Mouse (Mus musculus): Measurements from ENCODE around the gene Sept11. TPM values are rescaled to one million over a fixed set of nuclear protein-coding genes. Genes with fewer than 3 reads are reported as not detected.

Gene Sept11
- polyA plus RNA-seq, 1 experiment: 102 TPM

DNA sequence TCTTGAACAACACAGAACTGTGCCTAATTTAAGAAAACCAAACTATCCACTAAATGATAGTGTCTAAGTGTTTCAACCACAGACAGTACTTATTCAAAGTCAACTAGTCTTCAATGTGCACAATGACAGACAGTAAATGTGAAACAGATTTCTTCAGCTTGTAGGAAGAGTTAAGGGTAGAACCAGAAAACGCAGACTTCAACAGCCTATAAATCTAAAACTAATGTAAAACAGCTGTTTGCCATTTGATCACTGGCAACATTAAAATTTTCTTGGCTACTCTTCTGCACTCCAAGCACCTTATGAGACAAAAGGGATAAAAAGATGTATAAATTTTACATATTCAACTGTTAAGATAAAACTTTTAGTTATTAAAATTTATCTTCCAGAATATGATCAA, 107.9 kb downstream of the Sept11 start:
- Histone ChIP-seq H3K4me3 (ENCODE audit: insufficient read depth, poor library complexity, severe bottlenecking) (no peak overlapping the region), H3ac (ENCODE audit: control insufficient read depth, insufficient read length, low read depth) (no peak overlapping the region), H3K27me3 (ENCODE audit: control insufficient read depth, insufficient read depth, insufficient read length) (no peaks in the 10 kb centered on the region), H3K79me2 (ENCODE audit: control insufficient read depth, insufficient read depth) (peaks cover 47% of the 10 kb centered on the region), H3K79me3 (ENCODE audit: low read depth) (peaks cover 36% of the 10 kb centered on the region), H3K36me3 (ENCODE audit: control insufficient read depth, insufficient read depth) (peaks cover 49% of the 10 kb centered on the region)
- no peak for TF ChIP-seq CTCF (IDR thresholded peaks at IDR 0.05; ENCODE audit: control insufficient read depth, insufficient read depth, insufficient read length)
- TF ChIP-seq USF1 (IDR thresholded peaks at IDR 0.05; ENCODE audit: low read depth): no peak

DNA sequence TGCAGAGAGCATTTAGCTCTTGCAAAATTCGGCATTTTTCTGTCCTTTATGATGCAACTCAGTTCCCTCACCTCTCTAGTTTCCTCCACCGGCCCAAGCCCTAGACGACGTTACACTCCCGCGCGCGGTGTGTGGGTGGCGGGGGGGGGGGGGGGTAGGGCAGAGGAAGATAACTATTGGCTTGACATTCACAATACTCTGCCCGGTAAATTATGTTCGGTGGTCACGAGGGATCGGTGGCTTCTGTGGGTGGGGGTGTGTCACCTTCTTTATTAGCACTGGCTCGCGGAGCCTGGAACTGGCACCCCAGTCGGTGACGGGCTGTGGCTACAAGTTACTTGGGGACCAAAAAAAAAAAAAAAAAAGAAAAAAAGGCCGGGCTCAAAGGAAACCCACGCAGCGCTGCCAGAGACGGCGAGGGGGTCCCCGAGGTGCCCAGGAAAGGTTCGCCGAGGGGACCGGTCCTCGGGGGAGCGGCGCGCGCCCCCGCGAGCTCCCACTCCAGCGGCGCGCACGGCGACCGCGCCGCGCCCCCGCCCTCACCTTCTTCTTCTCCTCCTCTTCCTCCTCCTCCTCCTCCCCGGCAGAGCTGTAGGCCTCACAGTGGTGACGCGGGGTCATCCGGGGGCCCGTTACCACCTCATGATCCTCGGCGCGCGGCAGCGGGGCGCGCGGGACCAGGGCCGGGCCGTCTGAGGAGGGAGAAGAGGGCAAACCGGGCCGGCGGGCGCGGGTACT, 112.3 kb downstream of the Sept11 start:
- peak overlapping the region; percentile 63 for H3K4me3 ChIP-seq (ENCODE audit: insufficient read depth, poor library complexity, severe bottlenecking)
- peak overlapping the region; percentile 55 for H3ac ChIP-seq (ENCODE audit: control insufficient read depth, insufficient read length, low read depth)
- H3K79me2 ChIP-seq (ENCODE audit: control insufficient read depth, insufficient read depth): peaks cover 34% of the 10 kb centered on the region
- peaks cover 14% of the 10 kb centered on the region for H3K36me3 ChIP-seq (ENCODE audit: control insufficient read depth, insufficient read depth)
- peaks cover 28% of the 10 kb centered on the region for H3K79me3 ChIP-seq (ENCODE audit: low read depth)
- no peaks in the 10 kb centered on the region for H3K27me3 ChIP-seq (ENCODE audit: control insufficient read depth, insufficient read depth, insufficient read length)
- TF ChIP-seq CEBPB (IDR thresholded peaks at IDR 0.05; ENCODE audit: low read depth) (peak; percentile 15), FOSL1 (IDR thresholded peaks at IDR 0.05; ENCODE audit: insufficient read depth, low read length, poor library complexity, severe bottlenecking) (no peak)

- Histone ChIP-seq H3K79me2 (ENCODE audit: control insufficient read depth, insufficient read depth) (peaks cover 34% of the 10 kb centered on the region), H3K79me3 (ENCODE audit: low read depth) (peaks cover 25% of the 10 kb centered on the region), H3K27me3 (ENCODE audit: control insufficient read depth, insufficient read depth, insufficient read length) (no peaks in the 10 kb centered on the region), H3K4me3 (ENCODE audit: insufficient read depth, poor library complexity, severe bottlenecking) (peak within 1 kb of the TSS; percentile 63), H3ac (ENCODE audit: control insufficient read depth, insufficient read length, low read depth) (peak within 1 kb of the TSS; percentile 55), H3K36me3 (ENCODE audit: control insufficient read depth, insufficient read depth) (peaks cover 6% of the 10 kb centered on the region)
- TF ChIP-seq MYOD1 (IDR thresholded peaks at IDR 0.05; ENCODE audit: control insufficient read depth, insufficient read length, low read depth) (no peak), MAX (IDR thresholded peaks at IDR 0.05) (peak; percentile 76)
These were observed 113.1 kb downstream of the Sept11 start, which contains the start of the genes Ccni and 2010109A12Rik for GRCm38 (mm10) chr5:93206109-93207005. TSS of gene Ccni (minus strand) at chr5:93206495. TSS of gene 2010109A12Rik (plus strand) at chr5:93206518.

DNA sequence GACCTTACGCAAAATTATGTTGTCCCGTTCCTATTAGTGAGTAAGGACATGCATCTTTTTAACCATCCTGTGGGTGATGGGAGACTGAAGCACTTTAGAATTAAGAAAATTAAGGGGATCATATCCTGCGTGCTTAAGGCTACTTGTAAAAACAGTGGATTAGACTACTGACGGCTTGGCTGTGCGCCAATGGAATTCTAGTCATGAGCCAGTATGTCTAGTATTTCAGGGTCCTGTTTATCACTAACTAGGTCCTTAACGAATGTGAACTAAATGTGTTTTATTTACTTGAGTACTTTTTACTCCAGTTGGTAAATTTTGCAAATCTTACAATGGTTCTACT, 113.7 kb downstream of the Sept11 start:
- Histone ChIP-seq H3K27me3 (ENCODE audit: control insufficient read depth, insufficient read depth, insufficient read length) (no peaks in the 10 kb centered on the region), H3ac (ENCODE audit: control insufficient read depth, insufficient read length, low read depth) (peak overlapping the region; percentile 20), H3K4me3 (ENCODE audit: insufficient read depth, poor library complexity, severe bottlenecking) (peak overlapping the region; percentile 63), H3K79me3 (ENCODE audit: low read depth) (peaks cover 25% of the 10 kb centered on the region), H3K79me2 (ENCODE audit: control insufficient read depth, insufficient read depth) (peaks cover 34% of the 10 kb centered on the region), H3K36me3 (ENCODE audit: control insufficient read depth, insufficient read depth) (peaks cover under 1% of the 10 kb centered on the region)
- TF ChIP-seq CTCF (IDR thresholded peaks at IDR 0.05; ENCODE audit: control insufficient read depth, insufficient read depth, insufficient read length): no peak

GRCm38 (mm10) chr5:93207555-93207954, 114.3 kb downstream of the Sept11 start:
- Histone ChIP-seq H3K27me3 (ENCODE audit: control insufficient read depth, insufficient read depth, insufficient read length) (no peaks in the 10 kb centered on the region), H3K4me3 (ENCODE audit: insufficient read depth, poor library complexity, severe bottlenecking) (no peak overlapping the region), H3K79me2 (ENCODE audit: control insufficient read depth, insufficient read depth) (peaks cover 34% of the 10 kb centered on the region), H3ac (ENCODE audit: control insufficient read depth, insufficient read length, low read depth) (no peak overlapping the region), H3K79me3 (ENCODE audit: low read depth) (peaks cover 24% of the 10 kb centered on the region), H3K36me3 (ENCODE audit: control insufficient read depth, insufficient read depth) (no peaks in the 10 kb centered on the region)
- TF ChIP-seq MAX (IDR thresholded peaks at IDR 0.05): no peak
- TF ChIP-seq CTCF (IDR thresholded peaks at IDR 0.05; ENCODE audit: control insufficient read depth, insufficient read depth, insufficient read length): no peak
- TF ChIP-seq MYOD1 (IDR thresholded peaks at IDR 0.05; ENCODE audit: control insufficient read depth, insufficient read length, low read depth): no peak
- no peak for TF ChIP-seq CEBPB (IDR thresholded peaks at IDR 0.05; ENCODE audit: low read depth)
- no peak for TF ChIP-seq USF1 (IDR thresholded peaks at IDR 0.05; ENCODE audit: low read depth)
- TF ChIP-seq MYOG (IDR thresholded peaks at IDR 0.05; ENCODE audit: control insufficient read depth, extremely low read depth, insufficient read length): no peak
- no peak for TF ChIP-seq FOSL1 (IDR thresholded peaks at IDR 0.05; ENCODE audit: insufficient read depth, low read length, poor library complexity, severe bottlenecking)

DNA sequence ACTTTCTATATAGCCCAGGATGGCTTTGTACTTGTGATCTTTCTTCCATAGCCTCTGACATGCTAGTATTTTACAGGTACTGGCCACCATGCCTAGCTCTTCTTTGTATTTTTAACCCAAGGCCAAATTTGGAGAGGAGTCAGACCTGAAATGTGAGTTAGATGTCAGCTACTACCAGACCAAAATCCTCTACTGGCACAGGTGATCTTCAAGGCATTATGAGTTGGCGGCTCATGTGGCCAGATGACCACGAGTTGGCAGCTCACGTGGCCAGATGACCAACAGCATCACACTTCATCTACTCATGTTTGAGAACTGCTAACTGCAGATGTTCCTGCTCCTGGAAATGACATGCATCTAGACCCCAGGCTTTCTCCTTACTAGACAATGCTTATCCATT, 125.1 kb downstream of the Sept11 start:
- no peak overlapping the region for H3K4me3 ChIP-seq (ENCODE audit: insufficient read depth, poor library complexity, severe bottlenecking)
- no peaks in the 10 kb centered on the region for H3K36me3 ChIP-seq (ENCODE audit: control insufficient read depth, insufficient read depth)
- no peaks in the 10 kb centered on the region for H3K79me3 ChIP-seq (ENCODE audit: low read depth)
- no peak overlapping the region for H3ac ChIP-seq (ENCODE audit: control insufficient read depth, insufficient read length, low read depth)
- peaks cover 5% of the 10 kb centered on the region for H3K27me3 ChIP-seq (ENCODE audit: control insufficient read depth, insufficient read depth, insufficient read length)
- no peaks in the 10 kb centered on the region for H3K79me2 ChIP-seq (ENCODE audit: control insufficient read depth, insufficient read depth)
- TF ChIP-seq MAX (IDR thresholded peaks at IDR 0.05) (no peak), CTCF (IDR thresholded peaks at IDR 0.05; ENCODE audit: control insufficient read depth, insufficient read depth, insufficient read length) (no peak), CEBPB (IDR thresholded peaks at IDR 0.05; ENCODE audit: low read depth) (no peak), USF1 (IDR thresholded peaks at IDR 0.05; ENCODE audit: low read depth) (no peak), MYOG (IDR thresholded peaks at IDR 0.05; ENCODE audit: control insufficient read depth, extremely low read depth, insufficient read length) (no peak), MYOD1 (IDR thresholded peaks at IDR 0.05; ENCODE audit: control insufficient read depth, insufficient read length, low read depth) (no peak), FOSL1 (IDR thresholded peaks at IDR 0.05; ENCODE audit: insufficient read depth, low read length, poor library complexity, severe bottlenecking) (no peak)
